Mouse (Mus musculus) erythroblast, embryonic 14.5 days (primary cell): Measurements from ENCODE around the gene Cdc20. TPM values are rescaled to one million over a fixed set of nuclear protein-coding genes. Genes with fewer than 3 reads are reported as not detected.

ENCODE experiments used
- H3K27me3 ChIP-seq: 2 replicates; pipeline ENCODE4 v1.6.1; 2012; ENCODE audit warnings: inconsistent platforms; ENCODE audit not compliant: control insufficient read depth
- H3K36me3 ChIP-seq: 2 replicates; pipeline ENCODE4 v1.6.1; 2012; ENCODE audit warnings: mild to moderate bottlenecking, inconsistent platforms; ENCODE audit not compliant: control insufficient read depth
- H3K4me1 ChIP-seq: 2 replicates; pipeline ENCODE4 v1.6.1; 2012; ENCODE audit warnings: inconsistent platforms; ENCODE audit not compliant: control insufficient read depth
- H3K4me3 ChIP-seq: replicated peaks from 2 replicates; pipeline ENCODE3; 2012; ENCODE audit warnings: moderate library complexity, mild to moderate bottlenecking, inconsistent platforms
- H3K9me3 ChIP-seq: 2 replicates; pipeline ENCODE4 v1.6.1; 2012; ENCODE audit warnings: low read length, inconsistent platforms, mixed read lengths; ENCODE audit not compliant: control insufficient read depth
- GATA1 ChIP-seq: IDR thresholded peaks from 2 replicates; pipeline ENCODE4 v1.6.1; 2012; ENCODE audit warnings: low read length, inconsistent platforms, mixed read lengths
- TAL1 ChIP-seq: IDR thresholded peaks from 3 replicates; pipeline ENCODE4 v1.6.1; 2012; ENCODE audit warnings: low read length, inconsistent platforms, mixed read lengths
- polyA plus RNA-seq: library from polyadenylated mRNA; stranded (reverse); fragments of >175 nt; gene quantifications from 2 replicates; pipeline ENCODE4 v1.2.3, GENCODE M21; 2012

Cdc20 gene
- polyA plus RNA-seq, 1 experiment: 31.7 TPM

- H3K27me3 ChIP-seq: no peaks in the 10 kb centered on the region
- H3K36me3 ChIP-seq: peaks cover 85% of the 10 kb centered on the region
- H3K9me3 ChIP-seq: no peaks in the 10 kb centered on the region
- no peak overlapping the region for H3K4me3 ChIP-seq
- peaks cover 29% of the 10 kb centered on the region for H3K4me1 ChIP-seq
- TF ChIP-seq TAL1 (no peak), GATA1 (no peak)
Observed at GRCm38 (mm10) chr4:118401918-118402317, 35.2 kb downstream of the Cdc20 start.

- Histone ChIP-seq H3K4me3 (no peak overlapping the region), H3K27me3 (no peaks in the 10 kb centered on the region), H3K4me1 (peaks cover 29% of the 10 kb centered on the region), H3K36me3 (peaks cover 89% of the 10 kb centered on the region), H3K9me3 (no peaks in the 10 kb centered on the region)
- TF ChIP-seq TAL1 (no peak), GATA1 (no peak)
Observed at GRCm38 (mm10) chr4:118401421-118401820, 35.7 kb downstream of the Cdc20 start.

- no peak for TF ChIP-seq GATA1
- no peak for TF ChIP-seq TAL1
- H3K27me3 ChIP-seq: no peaks in the 10 kb centered on the region
- peaks cover 98% of the 10 kb centered on the region for H3K36me3 ChIP-seq
- H3K9me3 ChIP-seq: no peaks in the 10 kb centered on the region
- no peak overlapping the region for H3K4me3 ChIP-seq
- peaks cover 23% of the 10 kb centered on the region for H3K4me1 ChIP-seq
Observed at GRCm38 (mm10) chr4:118398400-118398799, 38.8 kb downstream of the Cdc20 start.

GRCm38 (mm10) chr4:118396433-118396832, 40.7 kb downstream of the Cdc20 start:
- Histone ChIP-seq H3K4me1 (peaks cover 5% of the 10 kb centered on the region), H3K4me3 (no peak overlapping the region), H3K9me3 (no peaks in the 10 kb centered on the region), H3K36me3 (peaks cover 98% of the 10 kb centered on the region), H3K27me3 (no peaks in the 10 kb centered on the region)
- TF ChIP-seq GATA1 (no peak), TAL1 (no peak)

GRCm38 (mm10) chr4:118395289-118395688, 41.9 kb downstream of the Cdc20 start:
- Histone ChIP-seq H3K36me3 (peaks cover 98% of the 10 kb centered on the region), H3K9me3 (no peaks in the 10 kb centered on the region), H3K4me1 (no peaks in the 10 kb centered on the region; the same call in 1 of the 2 replicates), H3K4me3 (no peak overlapping the region), H3K27me3 (no peaks in the 10 kb centered on the region)
- TF ChIP-seq GATA1 (no peak), TAL1 (no peak)

GRCm38 (mm10) chr4:118394505-118394904, 42.6 kb downstream of the Cdc20 start:
- Histone ChIP-seq H3K27me3 (no peaks in the 10 kb centered on the region), H3K4me1 (no peaks in the 10 kb centered on the region; the same call in 1 of the 2 replicates), H3K36me3 (peaks cover 98% of the 10 kb centered on the region), H3K9me3 (no peaks in the 10 kb centered on the region), H3K4me3 (no peak overlapping the region)
- TF ChIP-seq GATA1: no peak
- TF ChIP-seq TAL1: no peak

- no peaks in the 10 kb centered on the region for H3K27me3 ChIP-seq
- no peaks in the 10 kb centered on the region for H3K9me3 ChIP-seq
- no peak overlapping the region for H3K4me3 ChIP-seq
- no peak for TF ChIP-seq GATA1
- TF ChIP-seq TAL1: no peak
- peaks cover 99% of the 10 kb centered on the region for H3K36me3 ChIP-seq
- H3K4me1 ChIP-seq: peaks cover 2% of the 10 kb centered on the region; the same call in 1 of the 2 replicates
Observed at GRCm38 (mm10) chr4:118390146-118390545, 47.0 kb downstream of the Cdc20 start.

- H3K4me3 ChIP-seq: no peak overlapping the region
- H3K9me3 ChIP-seq: no peaks in the 10 kb centered on the region
- H3K36me3 ChIP-seq: peaks cover 100% of the 10 kb centered on the region
- TF ChIP-seq TAL1: no peak
- TF ChIP-seq GATA1: no peak
- H3K4me1 ChIP-seq: peaks cover 2% of the 10 kb centered on the region; the same call in 1 of the 2 replicates
- no peaks in the 10 kb centered on the region for H3K27me3 ChIP-seq
Observed at GRCm38 (mm10) chr4:118387316-118387715, 49.8 kb downstream of the Cdc20 start.

- H3K9me3 ChIP-seq: no peaks in the 10 kb centered on the region
- H3K4me1 ChIP-seq: peaks cover 2% of the 10 kb centered on the region; the same call in 1 of the 2 replicates
- no peaks in the 10 kb centered on the region for H3K27me3 ChIP-seq
- no peak for TF ChIP-seq GATA1
- no peak for TF ChIP-seq TAL1
- H3K36me3 ChIP-seq: peaks cover 98% of the 10 kb centered on the region
- no peak overlapping the region for H3K4me3 ChIP-seq
Observed at GRCm38 (mm10) chr4:118383271-118383670, 53.9 kb downstream of the Cdc20 start.

Other genes starting within 250 kb of the Cdc20 start
- gene Ptprf, start 145.9 kb downstream of the Cdc20 start, polyA plus RNA-seq: 0.01 and 0.02 TPM in 2 replicates
- 8.5 and 9.3 TPM in 2 replicates for gene Szt2, start 28.1 kb downstream of the Cdc20 start, polyA plus RNA-seq
- gene Med8, start 28.0 kb downstream of the Cdc20 start, polyA plus RNA-seq: 6.4 and 8.6 TPM in 2 replicates
- gene Elovl1, start 9.3 kb downstream of the Cdc20 start, polyA plus RNA-seq: 8.2 and 9.2 TPM in 2 replicates
- 0.11 and 0.13 TPM in 2 replicates for gene Mpl, start 20.2 kb upstream of the Cdc20 start, polyA plus RNA-seq
- 0.08 and 0.10 TPM in 2 replicates for gene Tie1, start 52.7 kb upstream of the Cdc20 start, polyA plus RNA-seq
- gene 2610528J11Rik, start 89.6 kb upstream of the Cdc20 start, polyA plus RNA-seq: 0.05 TPM in 1 of 2 replicates, not detected in the other
- gene Tmem125, start 106.7 kb upstream of the Cdc20 start, polyA plus RNA-seq: not detected in 2 replicates
- 0.17 and 0.32 TPM in 2 replicates for gene Cfap57, start 183.4 kb upstream of the Cdc20 start, polyA plus RNA-seq
- gene Ebna1bp2, start 183.4 kb upstream of the Cdc20 start, polyA plus RNA-seq: 0.83 and 1.8 TPM in 2 replicates
- not detected in 2 replicates for gene Olfr62, start 221.6 kb upstream of the Cdc20 start, polyA plus RNA-seq